Mouse (Mus musculus): ENCODE results near the gene Tsfm. TPM values are rescaled to one million over a fixed set of nuclear protein-coding genes. Genes with fewer than 3 reads are reported as not detected.

Gene Tsfm
- total and polyA plus RNA-seq, 3 experiments, result 53.0 to 88.9 (median 78.0) TPM

GRCm38 (mm10) chr10:127048608-127049394 is 18.2 kb upstream of the Tsfm start:
- Histone ChIP-seq H3K4me1 (ENCODE audit: control insufficient read depth in 1 of 2, insufficient read depth in 2 of 2) (peaks cover 0 to 10% of the 10 kb centered on the region in 2 experiments; a peak in 2 of 4 replicates), H3K27me3 (replicated peaks) (no peaks in the 10 kb centered on the region), H3K9ac (ENCODE audit: insufficient read depth, low read depth) (no peak overlapping the region), H3K79me2 (replicated peaks; ENCODE audit: control insufficient read depth, extremely low read depth, insufficient read depth, poor library complexity, severe bottlenecking) (no peaks in the 10 kb centered on the region), H3K36me3 (replicated peaks in 1 of 2; ENCODE audit: control insufficient read depth in 1 of 2, insufficient read depth in 1 of 2, low read length in 1 of 2) (peaks cover 13 to 45% of the 10 kb centered on the region in 2 experiments), H3K4me2 (ENCODE audit: insufficient read depth, low read depth, poor library complexity, severe bottlenecking) (no peak overlapping the region), H3K27ac (ENCODE audit: insufficient read depth, low read depth) (no peak overlapping the region), H3K9me3 (replicated peaks; ENCODE audit: low read length) (no peaks in the 10 kb centered on the region), H3K4me3 (replicated peaks in 1 of 3; ENCODE audit: low read depth in 2 of 3, low read length in 2 of 3, poor library complexity in 1 of 3) (no peak overlapping the region)
- in situ Hi-C loops (cut with MboI; ENCODE audit: low pct_ligation_motif_present, low pct_unique_long_range_greater_than_20kb, low sequenced_read_pairs), result no loop called here
- DNase-seq (ENCODE audit: extremely low read depth), result no peak
- dilution Hi-C loops (cut with MboI; ENCODE audit: extremely low pct_ligation_motif_present, extremely low pct_unique_long_range_greater_than_20kb, low sequenced_read_pairs), result no loop called here
- TF ChIP-seq POLR2AphosphoS2 (IDR thresholded peaks at IDR 0.05; ENCODE audit: low read depth, low read length) (0 out of 2 replicates have a peak, but pooled peaks have one; percentile 24), USF1 (IDR thresholded peaks at IDR 0.05; ENCODE audit: low read depth, low read length) (no peak), USF2 (conservative IDR thresholded peaks at IDR 0.05; ENCODE audit: low read depth, low read length) (no peak), JUN (IDR thresholded peaks at IDR 0.05; ENCODE audit: insufficient read depth, low read depth, low read length) (no peak)

- peaks cover 6 to 18% of the 10 kb centered on the region in 2 experiments; a peak in 2 of 4 replicates for H3K4me1 ChIP-seq (ENCODE audit: control insufficient read depth in 1 of 2, insufficient read depth in 2 of 2)
- no peaks in the 10 kb centered on the region for H3K9me3 ChIP-seq (replicated peaks; ENCODE audit: low read length)
- no peak for DNase-seq (ENCODE audit: extremely low read depth)
- no peak within 1 kb of the TSS for H3K27ac ChIP-seq (ENCODE audit: insufficient read depth, low read depth)
- H3K4me3 ChIP-seq (replicated peaks in 1 of 3; ENCODE audit: low read depth in 2 of 3, low read length in 2 of 3, poor library complexity in 1 of 3), result no peak within 1 kb of the TSS
- no peaks in the 10 kb centered on the region; the same call in 1 of the 2 replicates for H3K79me2 ChIP-seq (replicated peaks; ENCODE audit: control insufficient read depth, extremely low read depth, insufficient read depth, poor library complexity, severe bottlenecking)
- no peak within 1 kb of the TSS for H3K4me2 ChIP-seq (ENCODE audit: insufficient read depth, low read depth, poor library complexity, severe bottlenecking)
- dilution Hi-C loops (cut with MboI; ENCODE audit: extremely low pct_ligation_motif_present, extremely low pct_unique_long_range_greater_than_20kb, low sequenced_read_pairs), result no loop called here
- in situ Hi-C loops (cut with MboI; ENCODE audit: low pct_ligation_motif_present, low pct_unique_long_range_greater_than_20kb, low sequenced_read_pairs), result no loop called here
- no peak within 1 kb of the TSS for H3K9ac ChIP-seq (ENCODE audit: insufficient read depth, low read depth)
- TF ChIP-seq MYC (IDR thresholded peaks at IDR 0.05; ENCODE audit: low read depth, low read length) (no peak), EP300 (IDR thresholded peaks at IDR 0.05; ENCODE audit: low read length) (no peak), POLR2AphosphoS2 (IDR thresholded peaks at IDR 0.05; ENCODE audit: low read depth, low read length) (0 out of 2 replicates have a peak, but pooled peaks have one; percentile 22), RCOR1 (conservative IDR thresholded peaks at IDR 0.05; ENCODE audit: low read depth, low read length) (no peak), JUND (conservative IDR thresholded peaks at IDR 0.05; ENCODE audit: low read depth, low read length) (no peak)
- H3K36me3 ChIP-seq (replicated peaks in 1 of 2; ENCODE audit: control insufficient read depth in 1 of 2, insufficient read depth in 1 of 2, low read length in 1 of 2), result peaks cover 16 to 53% of the 10 kb centered on the region in 2 experiments
- H3K27me3 ChIP-seq (replicated peaks), result no peaks in the 10 kb centered on the region
Measured at GRCm38 (mm10) chr10:127047954-127048353, 17.3 kb upstream of the Tsfm start, which contains the start of gene Cyp27b1. Gene Cyp27b1, plus strand, starts transcription at chr10:127048250.

GRCm38 (mm10) chr10:127043187-127043586 is 12.5 kb upstream of the Tsfm start:
- Histone ChIP-seq H3K4me1 (ENCODE audit: control insufficient read depth in 1 of 2, insufficient read depth in 2 of 2) (peaks cover 14 to 39% of the 10 kb centered on the region in 2 experiments), H3K4me3 (replicated peaks in 1 of 3; ENCODE audit: low read depth in 2 of 3, low read length in 2 of 3, poor library complexity in 1 of 3) (peak overlapping the region in 1 of 3 experiments; percentile 74), H3K9ac (ENCODE audit: insufficient read depth, low read depth) (peak overlapping the region; percentile 45; the same call in 1 of the 2 replicates), H3K9me3 (replicated peaks; ENCODE audit: low read length) (no peaks in the 10 kb centered on the region), H3K79me2 (replicated peaks; ENCODE audit: control insufficient read depth, extremely low read depth, insufficient read depth, poor library complexity, severe bottlenecking) (peaks cover 5% of the 10 kb centered on the region; the same call in 1 of the 2 replicates), H3K36me3 (replicated peaks in 1 of 2; ENCODE audit: control insufficient read depth in 1 of 2, insufficient read depth in 1 of 2, low read length in 1 of 2) (peaks cover 16 to 54% of the 10 kb centered on the region in 2 experiments), H3K4me2 (ENCODE audit: insufficient read depth, low read depth, poor library complexity, severe bottlenecking) (peak overlapping the region; percentile 94; the same call in 1 of the 2 replicates), H3K27ac (ENCODE audit: insufficient read depth, low read depth) (peak overlapping the region; percentile 11; the same call in 1 of the 2 replicates), H3K27me3 (replicated peaks) (no peaks in the 10 kb centered on the region)
- TF ChIP-seq TCF12 (IDR thresholded peaks at IDR 0.05; ENCODE audit: low read depth, low read length) (peak; percentile 2; the same call in 1 of the 2 replicates), USF1 (IDR thresholded peaks at IDR 0.05; ENCODE audit: low read depth, low read length) (no peak), MAX (IDR thresholded peaks at IDR 0.05; ENCODE audit: low read length) (no peak), MAFK (IDR thresholded peaks at IDR 0.05; ENCODE audit: insufficient replicate concordance, low read length) (peak; percentile 33; the same call in 1 of the 2 replicates)
- no peak for DNase-seq (ENCODE audit: extremely low read depth)
- dilution Hi-C loops (cut with MboI; ENCODE audit: extremely low pct_ligation_motif_present, extremely low pct_unique_long_range_greater_than_20kb, low sequenced_read_pairs), result no loop called here
- in situ Hi-C loops (cut with MboI; ENCODE audit: low pct_ligation_motif_present, low pct_unique_long_range_greater_than_20kb, low sequenced_read_pairs), result no loop called here

Measured in CH12.LX (cell line).